12 mouse cellular contexts compared by ENCODE assay signal in genomic region chr1:108649588-108650378, GRCm38 (mm10).
DNase-seq lines count a peak whose midpoint lies in the region; ATAC-seq and TF ChIP-seq lines count a peak whose summit lies in the region.
"Had no signal": no experiment of that assay in that cellular context is flagged by ENCODE, and none has a peak within 500 bp of the region (broad histone marks: within the 10 kb centered on the region; RNA-seq: fewer than 3 reads in every experiment).

No protein-coding gene starts in this region.

- no peaks in the 10 kb centered on the region for H3K36me3 ChIP-seq in hindbrain, postnatal 0 days (ENCODE audit: insufficient read depth, low read length)

- WGBS in hindbrain, postnatal 0 days: 24% methylated on average over 6 of the region's 6 CpGs

- H3K9me3 ChIP-seq in hindbrain, postnatal 0 days (ENCODE audit: low read length): no peaks in the 10 kb centered on the region

- no peaks in the 10 kb centered on the region for H3K27me3 ChIP-seq in hindbrain, postnatal 0 days (ENCODE audit: insufficient read depth, low read length)

- peak; percentile 95 for ATAC-seq in hindbrain, postnatal 0 days

- H3K27ac ChIP-seq in hindbrain, postnatal 0 days: peak overlapping the region; percentile 38

- H3K4me3 ChIP-seq in hindbrain, postnatal 0 days (ENCODE audit: low read length): no peak overlapping the region

- H3K4me1 ChIP-seq in hindbrain, postnatal 0 days (ENCODE audit: insufficient read depth, low read length): no peaks in the 10 kb centered on the region

- DNase-seq in left cerebral cortex, postnatal 4 days: peak; percentile 73
- no peak for DNase-seq in left cerebral cortex, adult 18-20 months (ENCODE audit: low spot score in 2 of 2)
- DNase-seq in cerebellum, adult 9-11 months: peak; percentile 36
- peak; percentile 55 for DNase-seq in hindbrain, postnatal 0 days (ENCODE audit: low spot score)
- peak; percentile 53 for DNase-seq in retina, embryonic 14.5 days (ENCODE audit: low spot score)
- no peak for DNase-seq in urinary bladder, adult 2 months (ENCODE audit: low spot score)
- no peak for DNase-seq in heart, postnatal 10 days
- no peak for DNase-seq in MN1 (ENCODE audit: low spot score)
- DNase-seq: adrenal gland, postnatal 10 days; kidney, adult 9 months; lung, adult 2 months; spleen, adult 18-20 months had no signal

- no peak overlapping the region for H3K9ac ChIP-seq in hindbrain, postnatal 0 days (replicated peaks; ENCODE audit: low read length)

- H3K4me2 ChIP-seq in hindbrain, postnatal 0 days (ENCODE audit: low read depth, low read length): no peak overlapping the region

- TF ChIP-seq CTCF in hindbrain, postnatal 0 days (IDR thresholded peaks at IDR 0.05; ENCODE audit: low read depth): no peak

- intact Hi-C loops in left cerebral cortex, postnatal 4 days (cut with DNase I): no loop called here
- intact Hi-C loops in heart, postnatal 10 days (cut with DNase I): no loop called here

Comparison
In these comparisons a context has a peak if more than half of its experiments do, and no peak if none do; other contexts are left out.
1. DNase-seq: peak in left cerebral cortex, postnatal 4 days (single experiment), cerebellum, adult 9-11 months (single experiment), hindbrain, postnatal 0 days (single experiment) and retina, embryonic 14.5 days (single experiment); none in left cerebral cortex, adult 18-20 months (0 of 2), urinary bladder, adult 2 months (single experiment), heart, postnatal 10 days (0 of 2) and MN1 (single experiment).